Mouse (Mus musculus) cerebellum, adult 11 months (tissue): ENCODE data around the gene Zfp990.
"Not testable (repeated sequence)": the region's sequence is repeated elsewhere in the genome, so short reads cannot be mapped to it uniquely, and the experiment has no call there.

Experiments used
- DNase-seq: peaks from one replicate; pipeline ENCODE4 v3.0.0; 2022

The Zfp990 gene

GRCm38 (mm10) chr4:145510459-145510858 is at the start of gene Zfp990:
Gene Zfp990 (plus strand): TSS chr4:145510759.
- DNase-seq: not testable (repeated sequence)

- not testable (repeated sequence) for DNase-seq
Observed at GRCm38 (mm10) chr4:145463553-145464253, 46.9 kb upstream of the Zfp990 start.

DNA sequence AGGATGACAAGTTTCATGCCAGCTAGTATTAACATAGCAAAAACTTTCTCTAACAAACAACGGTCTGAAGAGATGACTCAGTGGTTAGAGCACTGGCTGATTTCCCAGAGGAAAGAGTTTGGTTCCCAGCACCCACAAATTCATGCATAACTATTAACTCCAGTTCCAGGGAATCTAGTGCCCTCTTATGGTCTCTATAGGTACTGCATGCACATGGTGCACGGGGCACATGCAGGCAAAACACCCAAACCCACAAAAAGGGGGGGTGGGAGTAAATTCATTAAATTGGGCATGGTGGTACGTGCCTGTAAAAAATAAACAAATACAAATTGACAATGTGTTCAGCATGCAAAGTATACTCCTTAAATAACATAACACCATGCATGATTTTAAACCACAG is 32.4 kb upstream of the Zfp990 start:
- DNase-seq: no peak

DNA sequence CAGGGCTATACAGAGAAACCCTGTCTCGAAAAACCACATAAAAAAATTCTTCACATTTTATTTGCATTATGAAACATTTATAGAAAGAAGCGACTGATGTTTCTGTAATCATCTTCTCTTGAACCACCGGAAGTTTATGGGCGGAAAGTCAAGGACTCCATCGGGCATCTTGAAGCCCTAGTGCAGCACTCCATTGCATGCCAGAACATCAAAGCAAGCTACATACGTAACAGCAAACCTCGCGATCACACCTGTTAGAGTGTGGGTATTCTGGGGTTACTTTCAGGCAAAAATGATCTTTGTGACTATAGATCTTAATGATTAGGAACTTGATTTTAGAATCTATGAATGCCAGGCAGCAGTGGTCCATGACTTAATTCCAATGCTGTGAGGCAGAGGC is 29.9 kb upstream of the Zfp990 start:
- not testable (repeated sequence) for DNase-seq

- no peak for DNase-seq
Observed at GRCm38 (mm10) chr4:145489396-145489795, 21.2 kb upstream of the Zfp990 start.

GRCm38 (mm10) chr4:145492132-145492531 is 18.4 kb upstream of the Zfp990 start:
- no peak for DNase-seq

DNA sequence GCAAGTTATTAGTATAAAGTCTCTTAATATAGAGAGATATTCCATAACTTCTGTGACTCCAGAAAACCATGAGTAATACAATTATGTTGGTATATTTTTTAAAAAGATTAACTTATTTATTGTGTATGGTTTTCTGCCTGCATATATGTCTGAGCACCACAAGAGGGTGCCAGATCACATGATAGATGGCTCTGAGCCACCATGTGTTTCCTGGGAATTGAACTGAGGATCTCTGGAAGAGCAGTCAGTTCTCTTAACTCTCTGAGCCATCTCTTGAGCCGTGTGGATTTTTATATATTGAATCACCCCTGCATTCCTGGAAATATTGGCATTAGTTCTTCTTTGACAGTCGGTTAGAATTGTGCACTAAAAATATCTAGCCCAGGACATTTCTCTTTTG is 17.2 kb upstream of the Zfp990 start:
- not testable (repeated sequence) for DNase-seq

DNA sequence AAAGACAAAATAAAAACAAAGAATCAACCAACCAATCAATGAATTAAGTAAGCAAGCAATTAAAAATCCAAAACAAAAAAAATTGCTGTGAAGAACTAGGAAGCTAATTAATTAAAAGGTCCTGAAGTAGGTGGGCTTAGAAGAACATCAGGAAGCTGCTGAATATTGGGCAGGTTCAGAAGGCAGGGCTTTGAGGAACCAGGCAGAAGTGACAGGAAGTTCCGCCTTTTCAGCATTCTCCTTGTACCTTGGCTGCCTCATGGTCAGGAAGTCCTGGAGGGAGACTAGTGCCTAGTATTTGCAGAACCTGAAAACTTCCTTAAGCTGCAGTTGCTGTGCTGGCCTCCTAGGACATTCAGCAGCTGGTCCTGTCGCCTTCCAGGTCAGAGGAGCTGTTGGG is 4.1 kb downstream of the Zfp990 start:
- not testable (repeated sequence) for DNase-seq

DNA sequence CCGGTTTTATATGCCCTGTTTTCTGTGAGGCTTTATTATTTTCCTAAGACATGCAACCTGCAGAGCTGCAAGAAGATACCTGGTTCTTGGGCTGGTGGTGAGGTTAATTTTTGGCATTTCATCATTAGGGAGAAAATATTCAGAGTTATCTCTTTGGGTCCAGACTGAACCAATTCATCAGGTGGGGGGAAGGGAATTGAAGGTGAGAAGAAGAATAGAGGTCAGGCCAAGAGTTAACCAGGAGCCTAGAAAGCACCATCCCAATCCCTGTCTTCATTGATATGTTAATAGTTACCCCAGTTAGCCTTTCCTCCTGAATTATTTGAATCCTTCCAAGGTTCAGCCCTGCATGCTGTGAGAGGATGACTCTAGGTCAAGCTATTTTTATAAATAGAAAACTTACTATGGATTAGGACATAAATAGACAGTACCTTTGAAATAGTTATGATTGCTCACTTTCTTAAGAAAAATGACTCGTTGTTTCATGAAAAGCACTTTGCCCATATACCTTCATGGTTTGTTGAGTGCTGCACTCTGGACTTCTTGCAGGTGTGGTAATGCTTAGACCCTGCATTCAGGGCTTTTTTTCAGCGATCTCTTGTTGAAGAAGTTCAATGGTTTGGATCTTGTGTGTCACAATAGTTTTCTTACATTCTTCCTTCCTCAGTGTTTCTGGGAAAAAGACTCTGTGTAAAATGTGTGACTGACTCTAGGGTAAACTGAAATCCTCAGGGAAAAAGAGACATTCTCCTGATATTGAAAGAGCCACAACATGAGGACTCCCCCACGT is 5.4 kb downstream of the Zfp990 start:
- not testable (repeated sequence) for DNase-seq

DNA sequence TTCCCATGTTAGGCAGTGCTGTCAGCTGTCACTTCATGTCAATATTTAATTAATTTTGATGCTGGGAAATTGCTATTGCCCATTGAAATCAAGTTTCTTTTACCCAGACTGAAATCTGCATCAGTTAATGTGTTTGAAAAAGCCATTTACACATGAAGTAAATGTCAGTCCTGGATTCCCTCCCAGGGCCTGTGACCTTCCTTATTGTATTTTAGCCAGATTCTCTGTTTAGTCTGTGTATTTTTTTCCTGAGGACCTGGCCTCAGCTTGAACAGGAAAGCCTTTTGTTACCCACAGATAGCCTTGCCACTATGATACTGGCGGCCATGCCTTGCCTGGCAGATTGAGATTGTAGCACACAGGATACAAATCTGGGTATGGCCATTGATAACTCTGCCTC is 6.8 kb downstream of the Zfp990 start:
- DNase-seq: not testable (repeated sequence)

GRCm38 (mm10) chr4:145543861-145544260 is 33.3 kb downstream of the Zfp990 start:
- not testable (repeated sequence) for DNase-seq

DNA sequence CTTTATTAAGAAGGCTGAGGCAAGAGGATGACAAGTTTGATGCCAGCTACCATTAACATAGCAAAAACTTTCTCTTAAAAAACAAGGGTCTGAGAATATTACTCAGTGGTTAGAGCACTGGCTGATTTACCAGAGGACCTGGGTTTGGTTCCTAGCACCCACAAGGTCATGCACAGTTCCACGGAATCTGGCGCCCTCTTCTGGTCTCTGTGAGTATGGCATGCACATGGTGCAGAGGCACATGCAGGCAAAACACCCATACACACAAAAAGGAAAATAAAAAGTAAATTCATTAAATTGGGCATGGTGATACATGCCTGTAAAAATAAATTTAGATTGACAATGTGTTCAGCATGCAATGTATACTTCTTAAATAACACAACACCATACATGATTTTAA is 34.5 kb downstream of the Zfp990 start:
- not testable (repeated sequence) for DNase-seq

- not testable (repeated sequence) for DNase-seq
Observed at GRCm38 (mm10) chr4:145545734-145546349, 35.3 kb downstream of the Zfp990 start.

- not testable (repeated sequence) for DNase-seq
Observed at GRCm38 (mm10) chr4:145546477-145546876, 35.9 kb downstream of the Zfp990 start.

GRCm38 (mm10) chr4:145556680-145557079 is 46.1 kb downstream of the Zfp990 start:
- no peak for DNase-seq

DNA sequence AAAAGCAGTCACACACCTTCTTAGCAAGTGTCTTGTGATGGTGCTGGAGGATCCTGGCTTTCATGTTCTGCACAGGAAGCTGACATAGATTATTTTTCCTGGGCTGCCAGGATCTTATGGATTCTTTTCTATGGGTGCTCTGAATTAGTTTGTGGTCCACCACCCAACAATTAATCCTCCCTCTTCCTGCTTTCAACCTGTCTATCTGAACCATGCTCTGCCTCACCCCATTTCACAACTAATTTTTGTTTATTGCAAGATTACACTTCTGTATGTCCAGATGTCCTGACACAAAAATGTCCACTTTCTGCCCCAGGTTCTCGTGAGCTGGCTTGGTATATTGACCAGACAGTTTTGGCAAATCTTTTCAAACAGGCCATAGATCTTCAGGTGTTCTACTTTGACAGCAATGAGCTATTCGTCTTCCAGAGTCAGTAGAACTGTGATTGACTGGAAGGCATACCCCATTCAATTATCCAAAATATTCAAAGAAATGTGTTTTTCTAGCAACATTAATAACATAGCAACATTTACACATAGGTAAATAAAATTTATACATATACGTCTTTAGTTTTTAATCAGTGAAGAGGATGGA is 49.0 kb downstream of the Zfp990 start:
- no peak for DNase-seq

DNA sequence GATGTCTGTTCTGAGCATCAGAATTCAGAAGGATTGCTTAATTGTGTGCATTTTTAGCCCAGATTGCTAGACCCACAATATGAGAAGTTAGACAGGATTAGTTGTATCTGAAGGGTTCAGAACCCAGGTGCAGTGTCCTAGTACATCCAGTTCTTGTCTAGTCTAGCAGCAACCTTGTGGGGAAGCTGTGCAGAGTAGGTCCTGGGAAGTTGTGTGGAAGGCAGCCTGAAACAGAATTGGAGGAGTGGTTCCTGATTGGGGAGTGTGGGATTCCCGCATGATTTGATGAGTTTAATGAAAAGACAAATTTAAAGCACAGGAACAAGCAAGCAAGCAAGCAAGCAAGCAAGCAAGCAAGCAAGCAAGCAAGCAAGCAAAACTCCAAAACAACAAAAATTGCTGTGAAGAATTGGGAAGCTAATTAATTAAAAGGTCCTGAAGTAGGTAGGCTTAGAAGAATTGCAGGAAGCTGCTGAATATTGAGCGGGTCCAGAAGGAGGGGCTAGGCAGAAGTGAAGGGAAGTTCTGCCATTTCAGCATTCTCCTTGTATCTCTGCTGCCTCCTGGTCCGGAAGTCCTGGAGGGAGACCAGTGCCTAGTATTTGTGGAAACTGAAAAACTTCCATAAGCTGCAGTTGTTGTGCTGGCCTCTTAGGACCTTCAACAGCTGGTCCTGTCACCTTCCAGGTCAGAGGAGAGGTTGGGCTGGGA is 53.7 kb downstream of the Zfp990 start:
- no peak for DNase-seq

GRCm38 (mm10) chr4:145570461-145570860 is 59.9 kb downstream of the Zfp990 start:
- DNase-seq: not testable (repeated sequence)

DNA sequence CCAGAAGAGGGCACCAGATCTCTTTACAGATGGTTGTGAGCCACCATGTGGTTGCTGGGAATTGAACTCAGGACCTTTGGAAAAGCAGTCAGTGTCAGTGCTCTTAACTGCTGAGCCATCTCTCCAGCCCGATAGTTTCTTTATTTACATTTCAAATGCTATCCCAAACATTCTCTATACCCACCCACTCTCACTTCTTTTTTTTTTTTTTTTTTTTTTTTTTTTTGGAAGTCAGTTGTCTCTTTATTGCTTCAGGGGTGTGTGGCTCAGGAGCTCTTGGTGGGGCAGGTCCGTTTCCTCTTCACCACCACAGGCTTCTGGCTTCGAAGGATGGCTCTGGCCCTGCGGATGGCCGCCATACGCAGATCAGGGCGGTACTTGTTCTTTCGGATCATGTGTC is 66.1 kb downstream of the Zfp990 start:
- DNase-seq: not testable (repeated sequence)

GRCm38 (mm10) chr4:145580333-145580732 is 69.8 kb downstream of the Zfp990 start:
- not testable (repeated sequence) for DNase-seq

DNA sequence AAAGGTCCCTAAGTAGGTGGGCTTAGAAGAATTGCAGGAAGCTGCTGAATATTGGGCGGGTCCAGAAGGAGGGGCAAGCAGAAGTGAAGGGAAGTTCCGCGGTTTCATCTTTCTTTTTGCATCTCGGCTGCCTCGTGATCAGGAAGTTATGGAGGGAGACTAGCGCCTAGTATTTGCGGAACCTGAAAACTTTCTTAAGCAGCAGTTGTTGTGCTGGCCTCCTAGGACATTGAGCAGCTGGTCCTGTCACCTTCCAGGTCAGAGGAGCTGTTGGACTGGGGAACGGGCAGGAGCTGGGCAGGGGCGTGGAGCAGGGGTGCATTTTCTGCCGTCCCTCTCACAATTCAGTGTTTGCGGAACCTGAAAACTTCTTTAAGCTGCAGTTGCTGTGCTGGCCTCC is 74.5 kb downstream of the Zfp990 start, which contains the start of gene Gm13212:
Gene Gm13212 (plus strand): TSS at position 89 of the 400 bp plus-strand sequence.
- not testable (repeated sequence) for DNase-seq

DNA sequence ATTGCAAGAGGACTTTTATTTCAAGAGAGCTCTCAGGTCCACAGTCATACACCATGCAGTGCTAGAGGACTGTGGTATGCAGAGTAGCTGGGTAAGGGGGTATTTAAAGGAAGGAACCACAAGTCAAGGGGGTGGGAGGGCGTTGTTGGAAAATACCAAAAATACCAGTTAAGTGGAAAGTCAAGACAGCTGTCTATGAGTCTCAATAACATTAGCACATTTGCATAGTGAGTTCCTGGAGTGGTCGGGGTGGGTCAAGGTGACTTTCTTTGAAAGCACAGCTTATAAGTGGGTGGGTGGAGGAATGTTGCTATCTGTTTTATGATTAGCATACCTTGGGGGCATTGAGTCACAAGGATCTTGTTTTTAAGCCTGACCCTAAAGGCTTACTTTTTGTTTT is 75.5 kb downstream of the Zfp990 start:
- not testable (repeated sequence) for DNase-seq
